Mouse (Mus musculus): ENCODE data around the gene Copz1.

Copz1 gene

DNA sequence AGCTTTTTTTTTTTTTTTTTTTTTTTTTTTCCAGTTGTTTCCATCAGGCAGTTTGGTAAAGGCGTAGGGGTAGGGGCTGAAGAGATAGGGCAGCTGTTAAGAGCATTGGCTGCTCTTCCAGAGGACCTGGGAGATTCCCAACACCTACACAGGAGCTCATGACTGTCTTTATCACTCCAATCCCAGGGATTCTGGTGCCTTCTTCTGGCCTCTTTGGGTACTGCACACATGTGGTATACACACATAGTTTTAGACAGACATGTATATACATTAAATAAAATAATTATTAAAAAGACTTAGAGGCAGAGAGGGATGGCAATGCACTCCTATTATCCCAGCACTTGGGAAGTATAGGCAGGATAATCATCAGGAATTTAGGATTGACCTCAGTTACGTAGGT lies 20.9 kb downstream of the Copz1 start:
- no peak for DNase-seq (ENCODE audit: low spot score)

DNA sequence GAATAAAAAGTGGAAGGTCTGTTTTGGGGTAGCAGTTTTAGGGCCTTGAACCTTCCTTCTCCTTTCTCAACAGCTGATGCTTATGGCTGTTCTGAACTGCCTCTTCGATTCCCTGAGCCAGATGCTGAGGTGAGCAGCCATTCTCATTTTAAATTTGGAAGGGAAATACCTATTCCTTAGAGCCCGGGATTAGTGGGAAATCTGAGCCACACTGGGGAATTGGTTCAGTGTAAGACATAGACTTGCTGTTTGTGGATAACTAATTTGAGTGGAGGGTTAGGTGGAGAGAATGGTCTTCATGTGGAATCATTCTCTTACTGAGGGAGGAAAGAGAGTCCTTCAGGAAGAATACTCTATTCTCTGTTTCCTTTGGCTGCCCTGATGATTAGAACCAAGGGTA lies 22.1 kb downstream of the Copz1 start:
- DNase-seq (ENCODE audit: low spot score), result no peak

DNA sequence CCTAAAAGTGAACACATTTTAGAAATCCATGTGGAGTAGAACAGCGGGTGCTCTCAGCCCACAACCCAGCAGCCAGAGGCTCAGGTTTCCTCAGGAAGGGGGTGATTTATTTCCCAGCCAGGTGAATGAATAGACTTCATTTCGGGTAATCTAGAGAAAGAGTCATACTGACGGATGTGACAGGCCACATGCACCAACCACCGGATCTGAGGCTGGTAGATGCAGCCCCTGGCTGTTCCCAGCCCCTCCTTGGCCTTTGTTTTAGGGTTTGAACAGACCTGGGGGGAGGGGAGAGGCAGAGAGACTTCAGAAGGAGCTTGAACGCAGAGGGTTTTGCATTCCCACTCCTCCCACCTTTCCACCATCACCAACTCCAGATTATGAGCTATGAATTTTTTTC lies 23.3 kb downstream of the Copz1 start:
- DNase-seq (ENCODE audit: low spot score), result no peak

DNA sequence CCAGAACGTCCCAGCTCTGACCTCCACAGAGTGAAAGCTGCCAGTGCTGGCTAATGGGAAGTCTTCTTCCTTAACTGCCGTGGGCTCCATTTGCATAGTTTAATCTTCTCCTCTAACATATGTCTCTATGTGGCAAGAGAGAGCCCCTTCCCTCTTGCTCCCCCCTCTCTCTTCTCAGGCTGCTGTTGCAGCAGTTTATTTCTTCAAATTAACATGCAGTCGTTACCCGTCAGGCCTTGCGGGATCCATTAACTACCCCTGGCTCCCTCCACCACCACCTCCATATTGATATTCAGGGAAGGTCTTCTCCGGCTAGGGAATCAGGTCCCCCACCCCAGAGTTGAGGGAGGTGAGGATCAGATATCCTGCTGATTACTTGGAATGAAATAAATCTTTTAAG lies 24.8 kb downstream of the Copz1 start:
- no peak for DNase-seq (ENCODE audit: low spot score)

DNA sequence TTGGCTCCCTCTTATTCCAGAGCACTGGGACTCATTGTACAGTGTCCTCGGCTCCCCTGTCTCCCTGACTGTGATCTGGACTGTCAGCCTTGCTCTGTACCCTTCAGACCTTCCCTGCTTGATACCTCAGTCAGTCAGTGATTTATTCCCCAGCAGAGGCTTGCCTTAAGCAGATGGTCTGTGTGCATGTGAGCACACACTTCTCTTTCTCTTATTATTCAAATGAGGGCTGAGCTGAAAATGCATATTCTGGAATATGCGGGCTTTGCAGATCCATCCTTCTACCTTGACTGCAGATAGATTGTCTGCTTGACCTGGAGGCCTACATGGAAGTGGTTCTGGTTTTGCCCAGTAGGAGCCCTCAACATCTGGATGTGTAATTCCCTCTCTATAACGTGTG lies 25.5 kb downstream of the Copz1 start:
- DNase-seq (ENCODE audit: low spot score), result no peak

DNA sequence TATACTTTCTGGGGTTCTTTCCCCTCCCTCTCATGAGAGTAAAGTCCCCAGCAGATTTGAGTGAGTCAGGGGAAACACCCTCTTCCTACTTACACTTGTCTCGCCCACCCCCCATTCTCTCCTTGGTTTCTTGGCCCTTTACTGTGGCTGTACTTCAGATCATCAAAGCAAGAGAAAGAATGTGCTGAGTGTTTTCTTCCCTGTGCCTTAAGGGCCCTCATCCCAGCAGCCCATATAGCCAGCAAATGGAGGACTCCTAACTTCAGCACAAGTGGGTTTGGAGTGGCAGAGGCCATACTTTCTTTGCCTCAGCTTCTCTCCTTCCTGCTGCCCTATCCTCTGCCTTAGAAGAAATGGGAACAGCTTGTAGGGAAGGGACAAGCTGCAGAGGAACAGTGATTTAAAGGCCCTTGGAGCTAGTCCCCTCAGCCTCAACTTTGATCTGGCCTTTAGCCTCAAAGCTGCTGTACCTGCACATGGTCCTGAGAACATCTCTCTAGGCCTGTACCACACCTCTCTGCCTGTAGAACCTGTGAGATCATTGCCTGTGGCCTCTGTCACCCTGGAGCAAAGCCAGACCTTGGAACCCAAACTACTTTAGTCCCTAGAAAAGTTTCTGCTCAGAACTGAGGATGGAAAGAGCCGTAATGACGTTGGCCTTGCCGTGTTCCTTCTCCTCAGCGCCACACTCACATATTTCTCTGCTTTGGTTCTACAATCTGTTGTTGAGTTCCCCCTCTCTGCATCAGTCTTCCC lies 26.5 kb downstream of the Copz1 start:
- DNase-seq (ENCODE audit: low spot score), result no peak

DNA sequence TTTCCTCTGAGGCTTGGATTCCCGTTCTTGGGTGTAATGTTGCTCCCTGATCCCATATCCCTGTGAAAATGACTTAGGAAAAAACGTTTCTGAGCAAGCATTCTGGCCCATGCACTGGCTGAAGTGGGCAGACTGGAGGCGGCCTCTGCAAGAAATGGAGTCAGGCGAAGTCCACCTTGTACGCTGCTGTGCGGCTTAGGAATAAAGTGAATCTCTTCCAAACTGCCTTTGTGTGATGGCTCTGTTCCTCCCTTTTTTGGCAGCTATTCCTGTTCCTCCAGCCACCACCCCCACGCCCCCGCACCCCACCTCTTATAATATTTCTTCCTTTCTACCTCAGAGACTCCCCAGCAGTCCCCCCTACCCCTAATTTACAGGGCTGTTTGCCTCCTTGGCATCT lies 27.1 kb downstream of the Copz1 start:
- no peak for DNase-seq (ENCODE audit: low spot score)

DNA sequence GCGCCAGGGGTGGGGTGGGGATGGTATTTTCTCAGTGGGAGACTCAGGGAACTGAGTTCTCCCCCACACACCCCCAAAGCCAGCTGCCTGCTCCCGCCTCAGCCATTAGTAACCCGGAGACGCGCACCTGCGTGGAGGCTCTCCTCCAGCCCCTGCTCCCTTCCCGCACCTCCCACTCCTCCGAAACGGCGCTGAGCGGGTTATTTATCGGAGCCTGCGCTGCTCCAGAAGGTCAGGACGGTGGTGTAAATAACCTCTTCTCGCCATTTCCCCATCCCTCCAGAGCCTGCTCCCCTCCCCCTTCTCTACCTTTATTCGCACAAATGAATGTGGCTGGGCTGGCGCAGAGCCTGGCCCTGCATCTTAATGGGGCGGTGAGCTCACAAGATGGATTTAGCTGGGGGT lies 27.6 kb downstream of the Copz1 start:
- no peak for DNase-seq (ENCODE audit: low spot score)

DNA sequence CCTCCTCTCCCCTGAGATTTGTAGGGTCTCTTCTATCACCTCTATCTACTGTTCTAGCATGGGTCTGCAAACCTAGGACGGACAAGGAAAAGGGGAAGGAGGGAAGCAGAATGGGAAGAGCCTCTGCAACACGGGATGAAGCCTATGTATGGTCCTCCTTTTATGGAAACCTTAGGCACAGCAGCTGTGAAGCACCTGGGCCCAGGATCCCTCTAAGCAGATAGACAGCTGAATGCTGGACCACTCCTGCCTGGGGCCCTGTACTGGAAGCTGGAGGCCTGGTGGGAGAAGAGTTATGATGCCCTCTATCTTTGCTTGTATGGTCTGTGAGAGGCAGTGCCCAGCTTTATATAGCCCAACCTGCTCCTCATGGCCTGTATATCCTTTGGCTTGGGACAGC lies 28.0 kb downstream of the Copz1 start:
- no peak for DNase-seq (ENCODE audit: low spot score)

DNA sequence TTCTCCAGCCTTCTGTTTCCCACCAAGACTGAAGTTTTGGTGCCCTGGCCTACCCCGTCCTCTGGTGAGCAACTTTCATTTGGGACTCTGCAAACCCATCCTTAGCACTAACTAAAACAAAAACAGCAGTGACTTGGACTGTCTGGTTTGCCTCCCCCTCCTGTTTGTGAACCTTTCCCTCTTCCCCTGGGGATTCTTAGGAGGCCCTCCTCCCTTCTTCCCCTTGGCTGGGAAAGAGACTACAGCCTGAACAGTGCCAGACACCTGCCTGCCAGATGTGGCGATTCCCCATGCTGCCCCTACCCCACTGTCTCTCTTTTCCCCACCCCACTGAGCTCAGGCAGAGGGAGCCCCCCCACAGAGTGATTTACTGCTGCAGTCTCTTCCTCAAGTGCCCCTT lies 28.5 kb downstream of the Copz1 start:
- DNase-seq (ENCODE audit: low spot score), result no peak

DNA sequence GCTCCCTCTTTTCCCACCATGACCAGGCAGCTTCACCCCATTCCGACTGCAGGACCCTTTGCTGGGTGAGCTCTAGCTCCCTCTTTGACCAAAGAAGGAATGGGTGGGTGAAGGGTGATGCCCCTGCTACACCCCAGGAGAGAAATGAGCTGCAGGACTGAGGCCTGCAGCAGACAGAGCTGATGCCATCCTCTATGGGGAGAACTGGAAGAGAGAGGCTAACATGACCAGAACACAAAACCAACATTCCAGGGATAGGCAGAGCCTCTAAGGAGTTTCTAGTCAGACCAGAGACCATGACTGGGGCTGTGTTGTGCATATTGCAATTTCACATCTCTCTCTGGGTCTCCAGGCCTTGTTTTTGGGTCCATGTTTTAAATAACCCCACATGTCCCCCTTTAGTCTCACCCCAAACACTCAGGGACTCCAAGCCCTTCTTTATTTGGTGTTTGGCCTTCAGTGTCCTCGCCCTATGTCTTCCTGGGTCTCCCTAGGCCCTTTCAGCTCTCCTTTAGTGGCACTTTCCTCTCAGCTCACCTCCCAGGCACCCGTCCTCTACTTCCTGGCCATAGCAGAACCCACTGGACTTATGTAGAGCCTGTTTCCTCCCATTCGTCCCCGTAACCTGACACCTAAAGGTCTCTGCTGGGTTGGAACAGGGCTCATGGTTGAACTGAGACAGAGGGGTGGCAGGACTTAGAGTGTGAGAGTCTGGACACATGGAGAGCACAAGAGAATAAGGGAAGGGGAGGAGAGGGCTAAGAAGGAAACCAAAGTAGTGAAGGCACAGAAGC lies 29.2 kb downstream of the Copz1 start:
- DNase-seq (ENCODE audit: low spot score), result no peak

DNA sequence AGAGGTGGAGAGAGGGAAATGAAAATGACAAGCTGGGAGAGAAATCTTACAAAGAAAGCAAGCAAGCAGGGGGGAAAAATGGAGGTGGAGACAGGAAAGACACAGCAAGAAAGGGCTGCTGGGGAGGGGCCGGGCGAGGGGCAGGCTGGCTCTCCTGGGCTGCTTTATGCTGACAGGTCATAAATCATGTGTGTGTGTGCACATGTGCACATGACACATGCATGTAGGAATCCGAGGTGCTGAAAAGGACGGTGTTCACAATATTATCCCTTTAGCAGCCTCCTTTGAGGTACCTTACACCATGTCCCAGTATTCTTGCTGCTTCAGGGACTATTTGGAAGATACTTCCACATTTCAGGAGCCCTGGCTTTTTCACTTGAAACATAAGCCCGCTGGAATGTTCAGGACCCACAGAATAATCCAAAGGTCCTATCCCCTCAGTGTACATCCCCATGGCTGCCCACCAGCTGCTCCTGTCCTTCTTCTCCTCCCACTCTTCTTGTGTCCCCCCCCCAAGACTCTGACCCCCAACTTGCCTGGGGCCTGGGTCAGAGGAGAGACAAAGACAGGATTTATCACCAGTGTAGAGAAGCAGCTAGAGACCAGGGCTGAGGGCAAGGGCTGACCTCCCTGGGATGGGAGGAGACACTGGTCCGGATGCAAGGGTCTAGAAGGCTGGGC lies 30.0 kb downstream of the Copz1 start:
- no peak for DNase-seq (ENCODE audit: low spot score)

DNA sequence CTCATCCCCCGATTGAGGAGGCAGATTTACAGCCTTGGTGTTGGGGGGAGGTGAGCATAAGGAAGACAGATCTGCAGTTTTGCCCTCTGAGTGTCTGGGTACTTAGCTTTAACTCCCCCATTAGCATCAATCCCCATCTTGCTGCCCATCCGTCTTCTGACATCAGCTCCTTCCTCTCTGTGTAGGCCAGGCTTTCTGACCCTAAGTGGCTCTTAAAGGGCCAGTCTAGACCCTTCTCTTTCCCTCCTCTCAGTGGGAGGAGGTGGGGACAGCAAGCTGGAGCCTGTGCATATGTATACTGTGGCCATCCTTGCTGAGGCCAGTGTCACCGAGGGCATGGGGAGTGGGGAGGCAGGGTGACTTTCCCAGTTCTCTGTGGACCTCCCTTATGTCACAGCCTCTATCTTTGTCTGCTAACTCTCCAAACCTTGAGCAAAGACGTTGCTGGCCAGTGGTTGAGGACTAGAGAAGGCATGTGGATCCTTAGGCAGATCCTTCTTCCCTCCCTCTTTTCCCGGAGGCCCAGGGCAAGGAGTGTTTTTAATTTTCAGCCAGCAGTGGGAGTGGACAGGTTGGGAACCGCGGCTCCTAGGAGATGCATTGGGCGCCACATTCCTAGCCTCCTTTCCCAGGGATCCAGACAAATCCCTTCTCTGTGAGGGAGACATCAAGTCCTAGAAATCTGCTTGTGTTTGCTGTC lies 31.6 kb downstream of the Copz1 start:
- DNase-seq (ENCODE audit: low spot score), result no peak

DNA sequence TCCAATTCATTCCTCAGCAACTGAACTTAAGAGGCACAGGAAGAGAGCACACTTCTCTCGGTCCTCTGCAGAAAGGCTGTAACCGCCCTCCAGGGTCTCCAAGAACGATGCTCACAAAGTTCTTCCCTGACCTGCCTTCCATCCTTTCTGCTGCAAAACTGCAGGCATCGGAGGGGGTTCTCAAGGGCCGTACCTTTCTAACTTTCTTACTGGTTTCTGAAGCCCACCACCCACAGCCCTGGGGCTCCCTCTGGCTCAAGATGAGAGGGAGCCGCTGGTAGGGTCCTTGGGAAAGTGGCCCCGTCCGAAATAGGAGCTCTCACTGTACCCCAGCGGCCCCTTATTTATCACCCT lies 32.1 kb downstream of the Copz1 start:
- no peak for DNase-seq (ENCODE audit: low spot score)

DNA sequence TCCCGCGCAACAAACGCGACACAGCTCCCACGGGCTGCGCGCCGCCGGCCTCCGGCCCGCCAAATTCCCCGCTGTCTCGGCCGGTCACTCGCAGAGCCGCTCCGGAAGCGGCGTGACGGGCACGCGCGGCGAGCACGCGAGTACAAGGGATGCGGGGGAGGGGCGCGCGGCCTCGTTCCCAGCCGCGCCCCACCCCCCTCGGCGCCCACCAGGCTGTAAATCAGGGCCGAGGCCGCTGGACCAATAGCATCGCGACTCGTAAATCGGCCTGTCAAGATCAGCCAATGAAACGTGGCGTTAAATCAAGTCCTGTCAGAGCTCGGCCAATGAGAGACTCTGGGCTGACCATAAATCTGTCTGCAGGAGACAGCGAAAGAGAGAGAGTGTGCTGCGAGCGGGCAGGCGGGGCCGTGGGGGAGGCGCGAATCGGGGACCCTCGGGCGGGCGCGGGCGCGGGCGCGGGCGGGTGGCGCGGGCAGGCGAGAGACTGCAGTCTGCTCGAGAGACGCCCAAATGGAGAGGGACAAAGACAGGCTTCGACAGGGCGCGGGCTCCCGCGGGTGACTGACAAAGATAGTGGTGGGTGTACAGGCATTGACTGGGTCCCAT lies 32.7 kb downstream of the Copz1 start:
- peak; percentile 94 for DNase-seq (ENCODE audit: low spot score)

DNA sequence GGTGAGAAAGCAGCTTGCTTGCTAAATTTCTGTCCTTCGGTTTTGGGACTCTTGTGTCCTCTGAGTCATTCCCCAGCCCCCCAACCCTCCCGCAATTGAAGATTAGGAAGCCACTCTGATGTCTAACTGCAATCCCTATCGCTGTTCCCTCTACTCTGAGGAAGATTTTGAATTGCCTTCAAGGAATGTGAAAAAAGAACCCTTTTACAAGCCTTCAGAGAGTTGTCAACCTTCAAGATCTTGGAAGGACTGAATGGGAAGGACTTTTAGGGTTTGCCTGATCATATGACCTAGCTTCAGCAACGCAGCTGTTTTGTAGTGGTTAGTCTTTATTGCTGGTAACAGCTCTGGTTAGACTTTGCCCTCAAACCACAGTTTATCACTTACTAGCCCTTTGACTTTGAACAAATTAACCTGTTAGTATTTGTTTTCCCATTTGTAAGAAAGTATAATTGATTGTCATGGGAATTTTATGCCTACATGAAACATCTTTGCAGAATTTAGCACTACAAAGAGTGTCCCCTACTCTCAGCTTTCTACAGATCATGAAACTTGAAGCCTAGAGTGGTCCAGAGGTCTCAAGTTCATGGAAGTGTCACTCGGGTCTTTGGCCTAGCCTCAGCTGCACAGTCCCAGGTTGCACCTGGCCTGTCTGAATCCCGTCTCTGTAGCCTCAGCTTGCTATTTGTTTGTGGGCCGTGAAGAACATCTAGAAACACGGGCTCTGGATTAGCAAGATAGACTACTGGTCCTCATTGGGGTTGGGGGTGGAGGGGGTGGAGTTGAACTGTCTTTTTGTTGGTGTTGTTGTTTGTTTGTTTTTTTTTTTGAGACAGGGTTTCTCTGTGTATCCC lies 33.5 kb downstream of the Copz1 start:
- no peak for DNase-seq (ENCODE audit: low spot score)

DNA sequence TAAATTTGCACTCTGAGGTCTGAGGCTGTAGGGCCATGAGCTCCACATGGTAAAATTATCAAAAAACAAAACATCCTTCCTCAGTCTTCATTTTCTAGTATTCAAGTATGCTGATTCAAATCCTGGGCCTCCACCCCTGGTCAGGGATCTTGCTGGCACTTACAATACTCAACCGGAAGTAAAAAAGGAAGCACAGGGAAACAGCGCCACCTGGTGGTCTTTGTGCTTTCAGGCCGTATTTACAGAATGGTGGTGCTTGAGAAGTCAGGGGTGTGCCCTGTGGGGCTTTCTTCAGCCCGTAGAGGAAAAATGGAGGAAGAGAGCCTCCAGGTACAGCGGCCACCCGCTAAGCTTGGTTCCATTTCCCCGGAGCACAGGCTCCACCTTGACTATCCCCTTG lies 34.6 kb downstream of the Copz1 start:
- DNase-seq (ENCODE audit: low spot score), result peak; percentile 81

DNA sequence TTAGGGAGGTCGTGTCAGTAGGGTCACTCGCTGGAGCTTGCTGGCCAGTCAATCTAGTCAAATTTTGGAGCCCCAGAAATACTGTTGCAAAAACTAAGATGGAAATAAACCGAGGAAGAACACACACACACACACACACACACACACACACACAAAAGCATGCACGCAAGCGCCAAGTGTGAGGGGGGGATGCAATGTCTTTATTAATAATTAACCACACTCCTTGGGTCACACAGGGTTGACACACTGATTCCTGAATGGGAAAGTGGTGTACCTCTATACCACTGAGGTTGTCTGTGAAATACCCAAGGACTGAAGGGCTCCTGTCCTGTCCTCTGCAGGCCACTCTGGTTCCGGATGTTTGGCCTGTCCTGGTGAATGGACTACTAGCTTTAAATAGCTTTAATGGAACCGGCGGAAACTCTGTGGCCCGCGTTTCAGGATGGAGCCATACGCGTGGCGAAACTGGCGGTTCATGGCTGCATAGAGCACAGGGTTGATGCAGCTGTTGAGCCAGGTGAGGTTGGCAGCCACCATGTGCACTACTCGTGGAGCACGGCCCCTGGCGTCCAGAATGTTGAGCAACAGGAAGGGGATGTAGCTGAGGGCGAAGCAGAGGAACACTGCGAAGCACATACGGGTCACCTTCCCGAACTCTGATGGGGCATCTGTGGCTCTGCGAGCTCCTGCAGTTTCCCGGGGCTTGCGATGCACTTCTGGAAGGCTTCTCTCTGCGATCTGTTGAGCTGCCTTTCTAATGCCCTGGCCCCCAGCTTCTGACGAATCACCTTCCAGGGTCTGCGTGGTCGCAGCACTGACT lies 35.8 kb downstream of the Copz1 start:
- DNase-seq (ENCODE audit: low spot score), result no peak

DNA sequence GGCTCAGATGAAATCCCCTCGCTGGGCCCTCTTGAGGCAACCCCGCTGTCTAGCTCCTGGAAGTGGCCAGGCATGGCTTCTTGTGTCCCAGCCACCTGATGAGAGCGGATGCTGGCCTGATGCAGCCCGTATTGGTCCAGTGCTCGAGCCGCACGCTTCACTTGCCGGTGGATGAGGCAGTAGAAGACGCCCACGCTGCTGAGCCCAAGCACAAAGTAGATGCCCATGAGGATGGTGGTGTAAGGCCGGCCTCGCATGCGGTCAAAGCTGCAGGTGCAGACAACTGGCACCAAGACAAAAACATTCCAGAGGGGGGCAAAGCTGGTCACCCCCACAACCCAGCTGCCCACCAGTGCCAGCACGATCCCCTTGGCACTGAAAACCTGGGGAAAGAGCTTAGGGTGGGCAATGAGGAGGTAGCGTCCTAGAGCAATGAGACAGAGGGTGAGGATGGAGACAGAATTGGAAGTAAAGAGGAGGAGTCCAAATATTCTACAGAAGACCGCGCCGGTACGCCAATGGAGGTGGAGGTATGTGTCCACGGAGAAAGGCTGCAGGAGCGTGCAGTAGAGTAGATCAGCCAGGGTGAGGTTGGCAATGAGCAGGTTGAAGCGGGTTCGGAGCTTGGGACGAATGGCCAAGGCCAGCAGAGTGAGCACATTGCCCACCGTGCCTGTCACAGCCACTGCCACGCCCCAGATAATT lies 36.5 kb downstream of the Copz1 start:
- no peak for DNase-seq (ENCODE audit: low spot score)

Data from testis, postnatal 14 days (tissue).